Mouse (Mus musculus) spleen, adult 2 months (tissue): ENCODE results near the gene Txn2. TPM values are rescaled to one million over a fixed set of nuclear protein-coding genes. Genes with fewer than 3 reads are reported as not detected.

Experiments used
- DNase-seq, 2 experiments: peaks; one replicate each; pipeline versions ENCODE4 v3.0.0 to v3.0.0-alpha.2; 2012 to 2021; ENCODE audit warnings: low spot score in 2 of 2, low read depth in 1 of 2
- H3K27ac ChIP-seq: fragments of 200-500 bp; 2 replicates; pipeline ENCODE4 v1.5.1; 2012; ENCODE audit warnings: low read length, inconsistent platforms; ENCODE audit not compliant: insufficient read depth
- H3K27me3 ChIP-seq: fragments of 200-500 bp; 2 replicates; pipeline ENCODE4 v1.6.1; 2012; ENCODE audit warnings: mild to moderate bottlenecking, moderate library complexity, low read length, inconsistent platforms; ENCODE audit not compliant: control insufficient read depth, insufficient read depth
- H3K36me3 ChIP-seq: fragments of 200-500 bp; 2 replicates; pipeline ENCODE4 v1.6.1; 2012; ENCODE audit warnings: mild to moderate bottlenecking, low read length, inconsistent platforms; ENCODE audit not compliant: control insufficient read depth, insufficient read depth
- H3K4me1 ChIP-seq: fragments of 200-500 bp; 2 replicates; pipeline ENCODE4 v1.6.1; 2011; ENCODE audit warnings: inconsistent platforms; ENCODE audit not compliant: control insufficient read depth, insufficient read depth, insufficient read length
- H3K4me3 ChIP-seq: fragments of 200-500 bp; 2 replicates; pipeline ENCODE4 v1.5.1; 2011; ENCODE audit warnings: mild to moderate bottlenecking, inconsistent platforms; ENCODE audit not compliant: insufficient read depth, insufficient read length; ENCODE audit errors: extremely low read depth
- CTCF ChIP-seq: fragments of 200-500 bp; IDR thresholded peaks from 2 replicates; pipeline ENCODE4 v1.5.1; 2011; ENCODE audit warnings: mild to moderate bottlenecking, inconsistent platforms; ENCODE audit not compliant: insufficient read depth, insufficient read length, insufficient replicate concordance; ENCODE audit errors: extremely low read depth
- POLR2A ChIP-seq: fragments of 200-500 bp; IDR thresholded peaks from 2 replicates; pipeline ENCODE4 v1.6.1; 2011; ENCODE audit warnings: low read depth, low read length, inconsistent platforms
- WGBS: fragments of 180-500 bp; shearing (Covaris S2); methylation state at CpG from one replicate; pipeline ENCODE4 v1.1.7; 2018; 5-methylcytosine and 5-hydroxymethylcytosine counted together
- polyA plus RNA-seq: library from polyadenylated mRNA; depleted of rRNA; stranded (reverse); fragments of >200 nt; gene quantifications from 2 replicates; pipeline ENCODE4 v1.2.3, GENCODE M21; 2012

The Txn2 gene
- polyA plus RNA-seq, 1 experiment = 115 TPM

DNA sequence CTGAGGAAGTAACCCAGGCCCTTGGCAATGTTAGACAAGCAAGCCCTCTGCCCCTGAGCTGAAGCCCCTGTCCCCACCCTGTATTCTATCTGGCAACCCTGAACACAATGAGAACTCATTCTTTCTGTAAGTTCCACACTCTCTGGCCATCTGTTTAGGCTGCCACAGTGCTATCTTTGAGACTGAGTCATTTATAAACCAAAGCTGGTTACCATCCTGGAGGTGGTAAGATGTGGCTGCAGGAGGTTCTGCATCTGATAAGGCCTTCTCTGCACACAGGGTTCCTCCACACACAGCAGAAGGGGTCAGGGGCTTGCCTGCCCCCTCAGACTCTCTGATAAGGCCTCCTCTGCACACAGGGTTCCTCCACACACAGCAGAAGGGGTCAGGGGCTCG is 41.7 kb downstream of the Txn2 start:
- Histone ChIP-seq H3K27ac (no peak overlapping the region), H3K4me3 (no peak overlapping the region), H3K27me3 (no peaks in the 10 kb centered on the region), H3K4me1 (no peaks in the 10 kb centered on the region; the same call in 1 of the 2 replicates), H3K36me3 (no peaks in the 10 kb centered on the region)
- 71% methylated on average over 1 of the region's 1 CpGs for WGBS
- TF ChIP-seq CTCF (no peak), POLR2A (no peak)
- no peak for DNase-seq

DNA sequence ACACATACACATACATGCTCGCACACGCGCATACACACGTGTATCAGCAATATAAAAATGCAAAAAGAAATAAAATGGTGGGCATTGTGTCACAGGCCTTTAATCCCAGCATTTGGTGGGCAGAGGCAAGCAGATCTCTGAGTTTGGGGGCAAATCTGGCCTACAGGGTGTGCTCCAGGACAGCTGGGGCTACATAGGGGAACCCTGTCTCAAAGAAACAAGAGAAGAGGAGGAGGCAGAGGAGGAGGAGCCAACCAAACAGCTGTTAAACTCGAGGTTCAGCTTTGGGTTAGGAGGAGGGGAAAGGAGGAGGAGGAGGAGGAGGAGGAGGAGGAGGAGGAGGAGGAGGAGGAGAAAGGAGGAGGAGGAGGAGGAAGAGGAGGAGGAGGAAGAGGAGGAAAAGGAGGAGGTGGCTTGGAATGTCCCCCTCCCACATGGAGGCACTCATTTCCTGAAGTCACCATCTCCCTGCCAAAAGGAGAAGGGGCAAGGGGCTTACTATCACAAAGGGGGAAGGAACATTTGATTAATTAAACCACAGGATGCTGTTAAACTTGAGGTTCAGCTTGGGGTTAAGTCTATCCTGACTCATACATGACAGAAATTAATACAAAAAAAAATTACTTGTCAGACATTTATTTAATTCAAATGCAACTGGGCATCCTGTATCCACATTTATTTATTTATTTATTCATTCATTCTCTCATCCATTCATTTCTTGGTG is 42.3 kb downstream of the Txn2 start:
- H3K27me3 ChIP-seq = no peaks in the 10 kb centered on the region
- H3K27ac ChIP-seq = no peak overlapping the region
- DNase-seq = no peak
- no peak overlapping the region for H3K4me3 ChIP-seq
- no peaks in the 10 kb centered on the region; the same call in 1 of the 2 replicates for H3K4me1 ChIP-seq
- no peak for TF ChIP-seq POLR2A
- TF ChIP-seq CTCF = no peak
- 90% methylated on average over 4 of the region's 5 CpGs for WGBS
- no peaks in the 10 kb centered on the region for H3K36me3 ChIP-seq

DNA sequence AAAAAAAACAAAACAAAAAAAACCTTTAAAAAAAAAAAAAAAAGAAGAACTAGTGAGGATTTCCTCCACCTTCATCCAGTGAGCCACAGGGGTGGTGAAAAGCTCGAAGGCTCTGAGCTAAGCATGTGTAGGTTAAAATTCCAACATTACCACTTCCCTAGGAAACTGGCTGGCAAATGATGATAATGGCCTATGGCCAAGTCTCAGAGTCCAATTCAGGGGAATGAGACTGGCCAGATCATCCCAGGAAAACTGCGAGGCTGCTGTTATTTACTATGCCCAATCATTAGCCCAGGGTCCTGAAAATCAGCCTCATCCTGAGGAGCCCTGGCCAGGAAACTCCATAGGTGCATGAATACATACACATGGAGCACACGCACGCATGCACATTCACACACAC is 42.9 kb downstream of the Txn2 start:
- Histone ChIP-seq H3K27me3 (no peaks in the 10 kb centered on the region), H3K4me3 (no peak overlapping the region), H3K4me1 (no peaks in the 10 kb centered on the region; the same call in 1 of the 2 replicates), H3K36me3 (no peaks in the 10 kb centered on the region), H3K27ac (no peak overlapping the region)
- DNase-seq = no peak
- TF ChIP-seq CTCF = no peak
- TF ChIP-seq POLR2A = no peak
- WGBS = 69% methylated on average over 4 of the region's 4 CpGs

DNA sequence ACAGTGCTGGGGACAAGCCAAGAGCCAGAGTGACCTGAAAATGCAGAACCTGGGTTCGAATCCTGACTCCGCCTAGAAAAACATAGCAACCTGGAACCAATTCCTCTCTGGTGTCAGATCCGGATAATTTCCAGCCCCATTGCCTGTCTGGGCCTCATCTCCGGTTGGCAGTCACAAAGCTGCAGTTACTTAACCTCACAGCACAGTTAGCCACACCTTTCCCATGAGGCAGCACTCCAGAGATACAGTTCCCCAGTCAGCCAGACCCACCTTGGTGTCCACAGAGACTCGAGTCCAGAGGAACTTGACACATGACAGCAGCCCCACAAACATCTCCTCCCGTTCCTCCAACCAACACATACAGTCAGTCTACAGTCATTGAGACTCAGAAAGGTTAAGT is 43.6 kb downstream of the Txn2 start:
- Histone ChIP-seq H3K4me3 (no peak overlapping the region), H3K4me1 (no peaks in the 10 kb centered on the region; the same call in 1 of the 2 replicates), H3K27me3 (no peaks in the 10 kb centered on the region), H3K36me3 (no peaks in the 10 kb centered on the region), H3K27ac (no peak overlapping the region)
- DNase-seq = no peak
- TF ChIP-seq POLR2A = no peak
- TF ChIP-seq CTCF = no peak
- WGBS = 73% methylated on average over 6 of the region's 6 CpGs

DNA sequence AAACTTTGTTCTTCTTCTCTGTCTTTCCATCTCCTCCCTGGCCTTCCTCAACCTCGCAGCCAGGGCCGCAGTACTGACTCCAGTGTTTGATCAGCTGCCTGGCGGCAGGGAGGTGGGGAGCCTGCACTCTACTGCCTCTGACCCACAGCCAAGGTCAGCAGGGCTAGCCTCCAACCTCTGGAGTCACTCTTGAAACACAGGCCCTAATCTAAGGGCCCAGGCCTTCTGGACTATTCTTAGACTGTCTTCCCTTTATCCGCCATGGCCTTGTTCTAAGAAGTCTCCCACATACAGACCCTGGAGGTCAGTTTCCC is 45.2 kb downstream of the Txn2 start:
- 87% methylated on average over 4 of the region's 4 CpGs for WGBS
- TF ChIP-seq CTCF = no peak
- no peak for TF ChIP-seq POLR2A
- no peaks in the 10 kb centered on the region for H3K27me3 ChIP-seq
- peak overlapping the region; percentile 30; the same call in 1 of the 2 replicates for H3K27ac ChIP-seq
- no peaks in the 10 kb centered on the region; the same call in 1 of the 2 replicates for H3K4me1 ChIP-seq
- H3K36me3 ChIP-seq = no peaks in the 10 kb centered on the region
- H3K4me3 ChIP-seq = no peak overlapping the region
- no peak for DNase-seq

DNA sequence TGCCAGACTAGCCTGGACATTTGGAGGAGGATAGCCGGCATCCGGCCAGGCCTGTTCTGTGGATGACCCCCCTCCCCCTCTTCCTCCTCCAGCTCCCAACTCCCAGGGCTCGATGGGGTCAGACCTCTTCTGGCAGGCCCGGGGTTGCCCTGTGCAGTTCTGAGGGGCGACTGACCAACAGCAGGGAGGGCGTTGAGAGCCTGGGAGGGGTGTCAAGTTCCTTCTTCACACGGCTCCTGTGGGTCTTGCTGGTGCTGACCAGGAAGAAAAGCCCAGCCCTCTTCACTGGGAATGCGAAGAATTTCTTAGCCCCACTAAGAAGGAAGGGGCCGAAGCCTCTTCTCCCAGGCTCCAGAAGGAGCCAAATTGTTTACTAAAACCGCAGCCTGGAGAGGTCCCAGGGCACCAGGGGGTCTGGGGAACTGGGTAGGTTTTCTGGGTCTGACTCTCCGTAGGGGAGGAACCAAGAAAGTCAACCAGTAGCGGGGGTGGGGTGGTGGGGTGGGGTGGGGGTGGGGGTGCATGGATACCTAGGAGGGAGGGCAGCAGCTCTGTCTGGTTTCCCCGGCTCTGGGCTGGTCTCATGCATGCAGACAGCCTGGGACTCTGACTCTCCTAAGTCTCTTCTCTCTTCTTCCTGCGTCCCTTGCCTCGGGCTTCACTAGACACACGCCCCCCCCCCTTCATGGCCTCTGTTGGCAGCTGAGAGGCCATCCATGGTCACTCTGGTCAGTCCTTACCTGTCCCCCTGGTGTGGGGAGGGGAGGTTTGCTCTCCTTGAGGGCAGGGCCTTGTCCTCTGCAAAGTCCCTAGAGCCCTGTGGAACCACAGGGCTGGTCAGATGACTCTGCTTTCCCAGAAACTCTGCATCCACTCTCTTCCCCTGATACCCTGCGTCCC is 45.8 kb downstream of the Txn2 start:
- Histone ChIP-seq H3K27me3 (no peaks in the 10 kb centered on the region), H3K4me1 (no peaks in the 10 kb centered on the region; the same call in 1 of the 2 replicates), H3K4me3 (no peak overlapping the region), H3K36me3 (no peaks in the 10 kb centered on the region), H3K27ac (peak overlapping the region; percentile 63; the same call in 1 of the 2 replicates)
- TF ChIP-seq POLR2A (no peak), CTCF (no peak)
- WGBS = 78% methylated on average over 16 of the region's 17 CpGs
- DNase-seq = no peak
